ENCODE assay signal across 10 mouse cellular contexts in the genomic region with DNA sequence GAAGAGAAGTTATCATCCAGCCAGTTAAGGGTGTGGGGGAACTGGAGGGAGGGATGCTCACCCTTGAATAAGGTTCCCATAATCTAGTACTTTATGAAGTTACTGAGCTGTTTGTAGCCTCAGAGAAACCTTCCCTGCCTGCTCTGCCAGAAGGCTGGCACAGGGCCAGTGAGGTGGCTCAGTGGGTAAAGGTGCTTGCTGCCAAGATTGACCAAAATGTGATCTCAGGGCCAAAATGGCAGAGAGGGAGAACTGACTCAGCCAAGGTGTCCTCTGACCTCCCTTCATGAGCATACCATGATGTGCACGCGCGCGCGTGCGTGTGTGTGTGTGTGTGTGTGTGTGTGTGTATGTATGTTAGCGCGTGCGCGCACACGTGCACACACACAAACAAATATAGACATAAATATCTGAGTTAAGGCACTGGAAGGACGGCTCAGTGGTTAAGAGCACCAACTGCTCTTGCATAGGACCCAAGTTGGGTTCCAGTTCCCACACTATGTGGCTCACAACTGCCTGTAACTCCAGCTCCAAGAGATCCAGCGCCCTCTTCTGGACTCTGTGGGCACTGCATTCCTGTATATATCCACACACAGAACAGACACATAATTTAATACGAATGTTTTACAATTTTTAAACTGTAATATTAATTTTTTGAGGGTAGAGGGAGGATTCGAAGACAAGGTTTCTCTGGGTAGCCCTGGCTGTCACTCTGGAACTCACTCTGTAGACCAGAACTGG. TPM values are rescaled to one million over a fixed set of nuclear protein-coding genes. Genes with fewer than 3 reads are reported as not detected.
A peak's percentile ranks its signal among the peaks of the same experiment; 100 is the strongest.
DNase-seq lines count a peak whose midpoint lies in the region; TF ChIP-seq lines count a peak whose summit lies in the region.
"Had no signal": no experiment of that assay in that cellular context is flagged by ENCODE, and none has a peak within 500 bp of the region (broad histone marks: within the 10 kb centered on the region; RNA-seq: fewer than 3 reads in every experiment).

No protein-coding gene starts in this region.

- peak; percentile 38 for TF ChIP-seq CTCF in left cerebral cortex, adult 2 months (IDR thresholded peaks at IDR 0.05)

- intact Hi-C loops in left cerebral cortex, adult 2 months (cut with DNase I): no loop called here
- intact Hi-C loops in left cerebral cortex, postnatal 14 days (cut with DNase I): no loop called here

- no peak for DNase-seq in left cerebral cortex, adult 2 months (ENCODE audit: extremely low spot score in 1 of 2, low spot score in 2 of 2)
- DNase-seq in left cerebral cortex, adult 18-20 months (ENCODE audit: low spot score in 2 of 2): no peak
- peak; percentile 45 for DNase-seq in A20 (ENCODE audit: low read depth, low spot score)
- DNase-seq in ES-E14 (ENCODE audit: low read depth, low spot score): peak; percentile 55
- DNase-seq in cerebellum, adult 9-10 months: peak; percentile 75
- no peak for DNase-seq in embryo, embryonic 10 days (ENCODE audit: low spot score)
- no peak for DNase-seq in left cerebral cortex, postnatal 14 days (ENCODE audit: low spot score in 2 of 2)

- no peaks in the 10 kb centered on the region for H3K9me3 ChIP-seq in ES-E14 (ENCODE audit: control insufficient read depth, insufficient read depth, low read depth, low read length)
- H3K9me3 ChIP-seq: forebrain, embryonic 12.5 days had no signal

- no peak overlapping the region for H3K4me3 ChIP-seq in left cerebral cortex, adult 2 months
- no peak overlapping the region for H3K4me3 ChIP-seq in ES-E14 (ENCODE audit: insufficient read depth in 1 of 2, low read depth in 1 of 2, low read length in 2 of 2, poor library complexity in 1 of 2, severe bottlenecking in 1 of 2)
- H3K4me3 ChIP-seq: forebrain, embryonic 12.5 days had no signal

- H3K36me3 ChIP-seq in ES-E14 (ENCODE audit: control insufficient read depth, insufficient read depth, low read length, poor library complexity, severe bottlenecking): no peaks in the 10 kb centered on the region

- in situ Hi-C loops in ES-E14 (cut with MboI; ENCODE audit: low sequenced_read_pairs in 2 of 2, unreplicated experiment in 2 of 2): no loop called here

- peaks cover 2 to 16% of the 10 kb centered on the region in 2 experiments; a peak in 1 of 4 replicates for H3K4me1 ChIP-seq in ES-E14 (ENCODE audit: control insufficient read depth in 2 of 2, insufficient read depth in 2 of 2, low read length in 2 of 2, poor library complexity in 1 of 2)

- H3K27ac ChIP-seq in left cerebral cortex, adult 2 months: no peak overlapping the region
- no peak overlapping the region for H3K27ac ChIP-seq in ES-E14 (ENCODE audit: insufficient read depth, low read depth, low read length, poor library complexity, severe bottlenecking)
- H3K27ac ChIP-seq: forebrain, embryonic 12.5 days; hindbrain, embryonic 14.5 days had no signal

- H3K9ac ChIP-seq in ES-E14 (ENCODE audit: insufficient read depth, low read depth, low read length, poor library complexity, severe bottlenecking): no peak overlapping the region
- H3K9ac ChIP-seq: forebrain, embryonic 12.5 days; hindbrain, embryonic 14.5 days had no signal

TF ChIP-seq in ES-E14, 5 proteins besides CTCF, POLR2A, EP300 and RAD21:
- TF ChIP-seq MAFK (IDR thresholded peaks at IDR 0.05; ENCODE audit: insufficient read depth, low read depth, low read length) (no peak), ZC3H11A (IDR thresholded peaks at IDR 0.05; ENCODE audit: borderline replicate concordance, low read depth, low read length) (no peak), ZNF384 (IDR thresholded peaks at IDR 0.05; ENCODE audit: low read depth, low read length) (no peak), HCFC1 (IDR thresholded peaks at IDR 0.05; ENCODE audit: borderline replicate concordance, insufficient read depth, low read length) (no peak), CHD2 (IDR thresholded peaks at IDR 0.05; ENCODE audit: low read depth, low read length) (no peak)

RNA-seq across cellular contexts. Expression of a gene that starts 26.1 kb away (rescaled TPM):
- 100 to 1,000 TPM; 116 to 123 TPM for total RNA-seq in left cerebral cortex, adult 2 months (2021)
- total RNA-seq in left cerebral cortex, adult 18-20 months (2021): 100 to 1,000 TPM; 116 to 119 TPM
- total RNA-seq in ES-E14 (2012; rRNA removed): 7.9 and 10.5 TPM in 2 replicates
- 100 to 1,000 TPM; 113 to 116 TPM for total RNA-seq in left cerebral cortex, postnatal 14 days (2021)

RNA-seq across cellular contexts. Expression of a gene that starts 33.8 kb away (rescaled TPM):
- under 1 TPM; 0.21 to 0.34 TPM for total RNA-seq in left cerebral cortex, adult 2 months (2021)
- total RNA-seq in left cerebral cortex, adult 18-20 months (2021): under 1 TPM in 1 of 2 experiments, not detected in 1; 0.21 TPM
- total RNA-seq in ES-E14 (2012; rRNA removed): 0.16 and 0.18 TPM in 2 replicates
- total RNA-seq in left cerebral cortex, postnatal 14 days (2021): under 1 TPM in 1 of 2 experiments, not detected in 1; 0.32 TPM
- total RNA-seq: granulocyte monocyte progenitor cell, adult 5-6 weeks had no signal

RNA-seq across cellular contexts. Expression of a gene that starts 55.0 kb away (rescaled TPM):
- 10 to 100 TPM; 60.0 to 64.2 TPM for total RNA-seq in left cerebral cortex, adult 2 months (2021)
- 10 to 100 TPM; 54.9 to 64.6 TPM for total RNA-seq in left cerebral cortex, adult 18-20 months (2021)
- total RNA-seq in ES-E14 (2012; rRNA removed): 165 and 168 TPM in 2 replicates
- 10 to 100 TPM; 69.1 to 70.0 TPM for total RNA-seq in left cerebral cortex, postnatal 14 days (2021)

Comparison
In these comparisons a context has a peak if more than half of its experiments do, and no peak if none do; other contexts are left out.
1. DNase-seq: peak in A20 (single experiment), ES-E14 (single experiment) and cerebellum, adult 9-10 months (single experiment); none in left cerebral cortex, adult 2 months (0 of 2), left cerebral cortex, adult 18-20 months (0 of 2), embryo, embryonic 10 days (single experiment) and left cerebral cortex, postnatal 14 days (0 of 2).